ENCODE assay signal across 12 mouse cellular contexts in genomic region chr4:13300261-13300683, GRCm38 (mm10).
DNase-seq lines count a peak whose midpoint lies in the region; ATAC-seq and TF ChIP-seq lines count a peak whose summit lies in the region.
"Had no signal": no experiment of that assay in that cellular context is flagged by ENCODE, and none has a peak within 500 bp of the region (broad histone marks: within the 10 kb centered on the region; RNA-seq: fewer than 3 reads in every experiment).

No protein-coding gene starts in this region.

- no peak overlapping the region for H3K27ac ChIP-seq in layer of hippocampus, adult 2 months
- no peak overlapping the region for H3K27ac ChIP-seq in embryonic facial prominence, embryonic 10.5 days (replicated peaks)
- no peak overlapping the region for H3K27ac ChIP-seq in midbrain, postnatal 0 days (ENCODE audit: low read depth, low read length)
- H3K27ac ChIP-seq in gastrocnemius, adult 2 months: no peak overlapping the region
- H3K27ac ChIP-seq: embryonic facial prominence, embryonic 13.5 days; hindbrain, embryonic 15.5 days; macrophage had no signal

- H3K4me3 ChIP-seq in layer of hippocampus, adult 2 months: no peak overlapping the region
- H3K4me3 ChIP-seq in embryonic facial prominence, embryonic 10.5 days: no peak overlapping the region
- no peak overlapping the region for H3K4me3 ChIP-seq in midbrain, postnatal 0 days (ENCODE audit: low read depth, low read length)
- H3K4me3 ChIP-seq in gastrocnemius, adult 2 months: no peak overlapping the region
- H3K4me3 ChIP-seq: embryonic facial prominence, embryonic 13.5 days; hindbrain, embryonic 15.5 days had no signal

- no peak for ATAC-seq in midbrain, postnatal 0 days (ENCODE audit: low FRiP score)
- no peak for ATAC-seq in erythroblast, adult 5-6 weeks (replicated peaks; ENCODE audit: low FRiP score, poor library complexity, severe bottlenecking)

- no peaks in the 10 kb centered on the region for H3K27me3 ChIP-seq in embryonic facial prominence, embryonic 10.5 days (replicated peaks; ENCODE audit: low read depth, poor library complexity, severe bottlenecking)
- no peaks in the 10 kb centered on the region for H3K27me3 ChIP-seq in midbrain, postnatal 0 days (ENCODE audit: insufficient read depth, low read length)
- H3K27me3 ChIP-seq: embryonic facial prominence, embryonic 13.5 days; hindbrain, embryonic 15.5 days had no signal

- peaks cover 28% of the 10 kb centered on the region for H3K4me1 ChIP-seq in embryonic facial prominence, embryonic 10.5 days
- no peaks in the 10 kb centered on the region for H3K4me1 ChIP-seq in midbrain, postnatal 0 days (ENCODE audit: insufficient read depth, low read length)

- no peaks in the 10 kb centered on the region for H3K9me3 ChIP-seq in embryonic facial prominence, embryonic 10.5 days
- H3K9me3 ChIP-seq in midbrain, postnatal 0 days (ENCODE audit: low read length): no peaks in the 10 kb centered on the region
- H3K9me3 ChIP-seq: embryonic facial prominence, embryonic 13.5 days; hindbrain, embryonic 15.5 days had no signal

- WGBS in embryonic facial prominence, embryonic 10.5 days: 46% methylated on average over 3 of the region's 3 CpGs
- WGBS in midbrain, postnatal 0 days: 29% methylated on average over 3 of the region's 3 CpGs

- peak; percentile 5 for DNase-seq in adrenal gland, adult 8-10 months
- DNase-seq in adrenal gland, postnatal 25 days: no peak
- DNase-seq in layer of hippocampus, adult 9-11 months: peak; percentile 13
- no peak for DNase-seq in layer of hippocampus, adult 2 months (ENCODE audit: low spot score in 2 of 2)
- peak; percentile 25 for DNase-seq in embryonic facial prominence, embryonic 10.5 days (ENCODE audit: low spot score)
- peak; percentile 51 for DNase-seq in midbrain, postnatal 0 days (ENCODE audit: low spot score)
- DNase-seq in gastrocnemius, adult 2 months: no peak
- DNase-seq: thymus, postnatal 4 days had no signal

- H3K36me3 ChIP-seq in embryonic facial prominence, embryonic 10.5 days (replicated peaks): no peaks in the 10 kb centered on the region
- H3K36me3 ChIP-seq in midbrain, postnatal 0 days (ENCODE audit: insufficient read depth, low read length): no peaks in the 10 kb centered on the region
- H3K36me3 ChIP-seq: embryonic facial prominence, embryonic 13.5 days; hindbrain, embryonic 15.5 days had no signal

- TF ChIP-seq CTCF in layer of hippocampus, adult 2 months (conservative IDR thresholded peaks at IDR 0.05): no peak
- no peak for TF ChIP-seq CTCF in midbrain, postnatal 0 days (IDR thresholded peaks at IDR 0.05)
- no peak for TF ChIP-seq CTCF in gastrocnemius, adult 2 months (IDR thresholded peaks at IDR 0.05)

- H3K9ac ChIP-seq in midbrain, postnatal 0 days (replicated peaks; ENCODE audit: low read length, poor library complexity, severe bottlenecking): no peak overlapping the region
- H3K9ac ChIP-seq: embryonic facial prominence, embryonic 13.5 days; hindbrain, embryonic 15.5 days had no signal

- H3K4me2 ChIP-seq in midbrain, postnatal 0 days (ENCODE audit: low read depth, low read length, poor library complexity, severe bottlenecking): no peak overlapping the region
- H3K4me2 ChIP-seq: embryonic facial prominence, embryonic 13.5 days; hindbrain, embryonic 15.5 days had no signal

- intact Hi-C loops in gastrocnemius, adult 2 months (cut with DNase I): no loop called here

Comparison
In these comparisons a context has a peak if more than half of its experiments do, and no peak if none do; other contexts are left out.
1. DNase-seq: peak in adrenal gland, adult 8-10 months (single experiment), layer of hippocampus, adult 9-11 months (single experiment), embryonic facial prominence, embryonic 10.5 days (single experiment) and midbrain, postnatal 0 days (single experiment); none in adrenal gland, postnatal 25 days (single experiment), layer of hippocampus, adult 2 months (0 of 2) and gastrocnemius, adult 2 months (single experiment).